Mouse (Mus musculus) ES-Bruce4 (cell line): Measurements from ENCODE around the gene Chfr. TPM values are rescaled to one million over a fixed set of nuclear protein-coding genes. Genes with fewer than 3 reads are reported as not detected.

Source experiments
- H3K27ac ChIP-seq: 2 replicates; pipeline ENCODE4 v1.5.1; 2012; ENCODE audit warnings: low read length, inconsistent platforms; ENCODE audit not compliant: insufficient read depth
- H3K27me3 ChIP-seq: 2 replicates; pipeline ENCODE4 v1.6.1; 2012; ENCODE audit warnings: mild to moderate bottlenecking, low read length, inconsistent platforms; ENCODE audit not compliant: control insufficient read depth, poor library complexity, insufficient read depth, severe bottlenecking
- H3K36me3 ChIP-seq: 2 replicates; pipeline ENCODE4 v1.6.1; 2012; ENCODE audit warnings: inconsistent platforms, mild to moderate bottlenecking, low read length, moderate library complexity; ENCODE audit not compliant: control insufficient read depth, poor library complexity, insufficient read depth, severe bottlenecking
- H3K4me1 ChIP-seq: one replicate; pipeline ENCODE4 v1.8.1; 2011; ENCODE audit warnings: low read length; ENCODE audit not compliant: control insufficient read depth, insufficient read depth
- H3K4me3 ChIP-seq: 2 replicates; pipeline ENCODE4 v1.5.1; 2011; ENCODE audit warnings: low read depth, mild to moderate bottlenecking, low read length
- H3K9ac ChIP-seq: 2 replicates; pipeline ENCODE4 v1.6.1; 2012; ENCODE audit warnings: low read depth, mild to moderate bottlenecking, inconsistent platforms; ENCODE audit not compliant: poor library complexity, severe bottlenecking
- H3K9me3 ChIP-seq: replicated peaks from 2 replicates; pipeline ENCODE4 v1.6.1; 2012; ENCODE audit warnings: mild to moderate bottlenecking, low read length, inconsistent platforms; ENCODE audit not compliant: control insufficient read depth, poor library complexity, insufficient read depth, severe bottlenecking
- CTCF ChIP-seq: IDR thresholded peaks from one replicate; pipeline ENCODE4 v1.8.1; 2011; ENCODE audit warnings: low read depth, low read length
- EP300 ChIP-seq: IDR thresholded peaks from 2 replicates; pipeline ENCODE4 v1.6.1; 2011; ENCODE audit warnings: low read depth, low read length; ENCODE audit not compliant: insufficient read depth
- POLR2A ChIP-seq: IDR thresholded peaks from one replicate; pipeline ENCODE4 v1.8.1; 2011; ENCODE audit warnings: low read length; ENCODE audit not compliant: insufficient read depth
- polyA plus RNA-seq: library from polyadenylated mRNA; stranded (reverse); fragments of >200 nt; gene quantifications from 2 replicates; pipeline ENCODE4 v1.2.4, GENCODE M21; 2011; ENCODE audit warnings: low read depth; ENCODE audit not compliant: missing spikeins, insufficient read depth, insufficient read length

Chfr gene
- polyA plus RNA-seq, 1 experiment, result 62.5 TPM

DNA sequence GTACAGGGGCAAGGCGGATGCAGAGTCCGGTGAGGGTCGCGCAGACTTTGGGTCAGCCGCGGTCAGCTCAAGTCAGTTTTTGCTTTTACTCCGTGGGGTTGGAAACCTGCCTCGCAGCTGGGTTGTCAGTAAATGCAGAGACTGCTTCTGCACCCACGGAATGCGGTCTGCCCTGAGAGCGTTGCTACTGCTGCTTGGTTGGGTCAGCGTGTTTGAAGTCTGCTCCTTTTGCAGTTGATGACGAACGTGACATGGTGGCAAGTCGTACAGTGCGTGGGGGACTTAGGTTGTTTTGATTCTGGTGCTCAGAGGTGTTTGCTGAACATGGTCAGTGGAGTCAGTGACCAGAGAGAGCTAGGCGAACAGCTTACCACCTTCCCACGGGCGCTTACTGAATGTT lies 41.4 kb downstream of the Chfr start:
- H3K9ac ChIP-seq, result peak overlapping the region; percentile 42
- H3K4me3 ChIP-seq, result peak overlapping the region; percentile 73
- H3K36me3 ChIP-seq, result no peaks in the 10 kb centered on the region
- H3K9me3 ChIP-seq, result no peaks in the 10 kb centered on the region
- no peak for TF ChIP-seq EP300
- no peak for TF ChIP-seq CTCF
- TF ChIP-seq POLR2A, result no peak
- H3K4me1 ChIP-seq, result no peaks in the 10 kb centered on the region
- H3K27ac ChIP-seq, result no peak overlapping the region
- no peaks in the 10 kb centered on the region for H3K27me3 ChIP-seq

DNA sequence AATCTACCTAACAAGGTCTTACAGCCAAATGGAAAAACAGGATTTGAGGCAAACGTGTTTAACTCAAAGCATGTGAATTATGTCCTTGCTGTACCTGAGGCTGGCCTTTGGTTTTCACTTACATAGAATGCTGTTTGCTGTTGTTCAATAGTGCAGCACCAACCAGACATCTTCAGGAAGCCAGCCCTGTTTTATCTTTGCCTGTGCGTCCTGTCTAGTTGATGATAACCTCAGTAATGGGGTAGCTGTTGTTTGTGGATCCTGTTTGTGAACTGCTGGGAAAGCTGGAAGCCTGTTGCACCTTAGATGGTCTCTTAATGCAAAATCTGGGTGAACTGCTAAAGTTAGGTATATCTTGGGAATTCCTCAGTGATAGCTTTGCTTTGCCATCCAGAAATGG lies 43.0 kb downstream of the Chfr start:
- no peak overlapping the region for H3K9ac ChIP-seq
- TF ChIP-seq EP300 (no peak), CTCF (no peak), POLR2A (no peak)
- H3K36me3 ChIP-seq, result no peaks in the 10 kb centered on the region
- H3K4me1 ChIP-seq, result no peaks in the 10 kb centered on the region
- H3K27me3 ChIP-seq, result no peaks in the 10 kb centered on the region
- no peak overlapping the region for H3K4me3 ChIP-seq
- H3K9me3 ChIP-seq, result no peaks in the 10 kb centered on the region
- no peak overlapping the region for H3K27ac ChIP-seq

DNA sequence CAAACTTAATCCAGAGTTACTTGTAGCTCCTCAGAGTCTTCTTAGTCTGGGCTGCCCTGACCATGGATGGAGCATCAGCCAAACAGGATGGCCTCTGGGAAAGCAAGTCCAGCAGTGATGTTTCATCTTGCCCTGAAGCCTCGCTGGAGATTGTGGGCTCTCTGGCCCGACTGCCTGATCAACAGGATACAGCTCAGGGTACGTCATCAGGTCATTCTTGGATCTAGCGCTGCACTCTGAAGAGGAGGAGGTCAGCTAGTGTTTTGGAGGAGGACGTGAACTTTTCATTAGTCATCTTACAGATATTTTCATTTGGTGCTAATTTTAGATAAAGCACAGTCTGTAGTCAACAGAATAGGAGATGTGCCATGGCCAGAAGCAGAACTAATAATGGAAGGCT lies 46.1 kb downstream of the Chfr start:
- H3K27me3 ChIP-seq, result no peaks in the 10 kb centered on the region
- no peaks in the 10 kb centered on the region for H3K4me1 ChIP-seq
- H3K9me3 ChIP-seq, result no peaks in the 10 kb centered on the region
- H3K27ac ChIP-seq, result no peak overlapping the region
- no peak overlapping the region for H3K4me3 ChIP-seq
- H3K36me3 ChIP-seq, result peaks cover 10% of the 10 kb centered on the region; the same call in 1 of the 2 replicates
- TF ChIP-seq CTCF (no peak), POLR2A (no peak), EP300 (no peak)
- H3K9ac ChIP-seq, result no peak overlapping the region

DNA sequence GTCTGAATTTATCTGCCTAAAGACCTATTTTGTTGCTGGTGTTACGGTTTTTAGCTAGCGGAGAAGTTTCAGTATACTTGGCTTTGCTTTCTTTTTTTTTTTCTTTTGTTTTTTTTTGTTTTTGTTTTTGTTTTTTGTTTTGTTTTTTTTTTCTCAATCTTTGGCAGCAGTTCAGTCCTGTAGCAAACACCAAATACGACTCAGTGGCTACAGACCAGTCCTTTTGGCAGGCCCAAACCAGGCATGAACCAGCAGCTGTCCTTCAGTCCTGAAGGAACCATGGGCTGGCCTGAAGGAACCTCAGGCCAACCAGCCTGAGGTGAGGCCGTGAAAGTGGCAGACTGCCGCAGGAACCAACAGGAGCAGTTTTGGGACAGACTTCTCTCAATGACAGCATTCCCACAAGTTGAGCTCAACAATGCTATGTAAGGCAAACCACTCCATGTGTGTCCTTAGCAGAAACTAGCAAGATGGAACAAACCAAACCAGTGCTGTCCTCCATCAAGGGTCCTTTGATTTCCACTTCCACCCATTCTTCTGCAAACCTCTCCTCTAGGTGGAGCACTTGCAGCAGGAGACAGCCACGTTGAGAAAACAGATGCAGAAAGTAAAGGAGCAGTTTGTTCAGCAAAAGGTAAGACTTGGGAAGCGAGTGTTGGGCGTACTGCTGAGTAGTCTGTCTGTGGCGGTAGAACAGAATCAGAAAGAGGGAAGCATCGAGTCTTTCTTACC lies 67.7 kb downstream of the Chfr start:
- Histone ChIP-seq H3K4me1 (no peaks in the 10 kb centered on the region), H3K4me3 (no peak overlapping the region), H3K9ac (no peak overlapping the region), H3K9me3 (peaks cover 19% of the 10 kb centered on the region), H3K27me3 (no peaks in the 10 kb centered on the region), H3K36me3 (peaks cover 13% of the 10 kb centered on the region; the same call in 1 of the 2 replicates), H3K27ac (no peak overlapping the region)
- TF ChIP-seq EP300, result no peak
- TF ChIP-seq CTCF, result peak; percentile 20

DNA sequence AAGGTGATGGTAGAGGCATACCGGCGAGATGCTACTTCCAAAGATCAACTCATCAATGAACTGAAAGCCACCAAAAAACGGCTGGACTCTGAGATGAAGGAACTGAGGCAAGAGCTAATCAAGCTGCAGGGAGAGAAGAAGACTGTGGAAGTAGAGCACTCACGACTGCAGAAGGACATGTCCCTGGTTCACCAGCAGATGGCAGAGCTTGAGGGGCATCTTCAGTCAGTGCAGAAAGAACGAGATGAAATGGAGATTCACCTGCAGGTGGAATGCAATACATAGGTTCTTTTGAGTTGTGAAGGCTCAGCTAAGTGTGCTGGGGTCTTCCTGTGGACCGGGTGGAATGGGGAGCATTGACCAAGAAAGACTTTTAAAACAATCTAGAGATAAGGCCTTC lies 69.1 kb downstream of the Chfr start:
- H3K27ac ChIP-seq, result no peak overlapping the region
- peaks cover 17% of the 10 kb centered on the region for H3K9me3 ChIP-seq
- no peaks in the 10 kb centered on the region for H3K27me3 ChIP-seq
- no peak overlapping the region for H3K9ac ChIP-seq
- no peak overlapping the region for H3K4me3 ChIP-seq
- no peaks in the 10 kb centered on the region for H3K4me1 ChIP-seq
- H3K36me3 ChIP-seq, result peaks cover 21% of the 10 kb centered on the region
- TF ChIP-seq POLR2A (no peak), CTCF (peak; percentile 48)

DNA sequence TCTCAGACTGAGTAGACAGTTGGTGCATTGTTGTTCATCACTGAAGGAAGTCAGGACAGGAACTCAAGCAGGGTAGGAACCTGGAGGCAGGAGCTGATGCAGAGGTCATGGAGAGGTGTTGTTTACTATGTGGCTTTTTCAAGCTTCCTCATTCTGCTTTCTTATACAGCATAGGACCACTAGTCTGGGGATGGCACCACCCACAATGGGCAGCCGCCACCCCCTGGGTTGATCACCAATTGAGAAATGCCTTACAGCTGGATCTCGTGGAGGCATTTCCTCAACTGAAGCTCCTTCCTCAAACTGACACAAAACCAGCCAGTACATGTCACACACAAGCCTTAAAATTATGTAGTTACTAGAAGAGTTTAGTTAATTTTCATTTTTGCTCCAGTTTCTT lies 75.7 kb downstream of the Chfr start:
- Histone ChIP-seq H3K36me3 (peaks cover 32% of the 10 kb centered on the region), H3K4me3 (no peak overlapping the region), H3K27me3 (no peaks in the 10 kb centered on the region), H3K27ac (no peak overlapping the region), H3K9me3 (no peaks in the 10 kb centered on the region), H3K9ac (no peak overlapping the region), H3K4me1 (no peaks in the 10 kb centered on the region)
- TF ChIP-seq EP300 (no peak), CTCF (no peak), POLR2A (no peak)
